Mouse (Mus musculus): ENCODE measurements around the gene Lrrc4. TPM values are rescaled to one million over a fixed set of nuclear protein-coding genes. Genes with fewer than 3 reads are reported as not detected.

The Lrrc4 gene
- polyA plus RNA-seq (2012; rRNA removed; ENCODE audit: low replicate concordance), result 1.5 and 2.4 TPM in 2 replicates

GRCm38 (mm10) chr6:28831011-28831853, at the start of gene Lrrc4:
Gene Lrrc4, minus strand, starts transcription at chr6:28831747.

Other genes starting within 250 kb of the Lrrc4 start
- gene Lep, start 228.5 kb upstream of the Lrrc4 start, polyA plus RNA-seq (2012; rRNA removed; ENCODE audit: low replicate concordance), result 76.6 and 132 TPM in 2 replicates

Data from mammary gland, adult 2 months (tissue).